ENCODE assay signal across 9 mouse cellular contexts in genomic region chr2:136387181-136388131, GRCm38 (mm10). TPM values are rescaled to one million over a fixed set of nuclear protein-coding genes. Genes with fewer than 3 reads are reported as not detected.
DNase-seq lines count a peak whose midpoint lies in the region; ATAC-seq lines count a peak whose summit lies in the region.
"Had no signal": no experiment of that assay in that cellular context is flagged by ENCODE, and none has a peak within 500 bp of the region (broad histone marks: within the 10 kb centered on the region; RNA-seq: fewer than 3 reads in every experiment).

TSS of gene Pak7 (minus strand) at chr2:136387967.

- peak; percentile 98 for ATAC-seq in forebrain, embryonic 16.5 days
- peak; percentile 99 for ATAC-seq in intestine, embryonic 16.5 days
- peak; percentile 90 for ATAC-seq in limb, embryonic 15.5 days (ENCODE audit: insufficient number of reproducible peaks, low FRiP score, low TSS enrichment, low read depth)

- H3K4me1 ChIP-seq in forebrain, embryonic 16.5 days (replicated peaks; ENCODE audit: control insufficient read depth, insufficient read depth, low read length), result 0 out of 2 replicates have a peak, but pooled peaks cover 2% of the 10 kb centered on the region
- 0 out of 2 replicates have a peak, but pooled peaks cover 6% of the 10 kb centered on the region for H3K4me1 ChIP-seq in intestine, embryonic 16.5 days (ENCODE audit: control insufficient read depth, insufficient read depth, low read length)
- peaks cover 9% of the 10 kb centered on the region for H3K4me1 ChIP-seq in limb, embryonic 15.5 days

- peak within 1 kb of the TSS; percentile 91 for H3K27ac ChIP-seq in forebrain, embryonic 16.5 days (ENCODE audit: low read length)
- H3K27ac ChIP-seq in intestine, embryonic 16.5 days (ENCODE audit: low read length), result no peak within 1 kb of the TSS
- no peak within 1 kb of the TSS for H3K27ac ChIP-seq in limb, embryonic 15.5 days

- DNase-seq in gastrocnemius, postnatal 14 days, result peak; percentile 6
- no peak for DNase-seq in gastrocnemius, postnatal 25 days
- peak; percentile 78 to 86 for DNase-seq in cerebellum, adult 18-20 months
- peak; percentile 29 for DNase-seq in ovary, postnatal 36 days (ENCODE audit: low spot score)
- DNase-seq in spleen, postnatal 14 days (ENCODE audit: low spot score in 2 of 2), result no peak

- H3K36me3 ChIP-seq in forebrain, embryonic 16.5 days (ENCODE audit: control insufficient read depth, insufficient read depth), result no peaks in the 10 kb centered on the region
- no peaks in the 10 kb centered on the region for H3K36me3 ChIP-seq in intestine, embryonic 16.5 days (ENCODE audit: control insufficient read depth, insufficient read depth, low read length)
- no peaks in the 10 kb centered on the region for H3K36me3 ChIP-seq in limb, embryonic 15.5 days

- no peaks in the 10 kb centered on the region for H3K27me3 ChIP-seq in forebrain, embryonic 16.5 days (replicated peaks; ENCODE audit: control insufficient read depth, insufficient read depth, low read length)
- peaks cover 11% of the 10 kb centered on the region; the same call in 1 of the 2 replicates for H3K27me3 ChIP-seq in intestine, embryonic 16.5 days (replicated peaks; ENCODE audit: control insufficient read depth, insufficient read depth, low read length)
- peaks cover 6% of the 10 kb centered on the region; the same call in 1 of the 2 replicates for H3K27me3 ChIP-seq in limb, embryonic 15.5 days

- WGBS in forebrain, embryonic 16.5 days, result under 1% methylated on average over 39 of the region's 39 CpGs
- WGBS in intestine, embryonic 16.5 days, result 1% methylated on average over 39 of the region's 39 CpGs
- WGBS in limb, embryonic 15.5 days, result 1% methylated on average over 39 of the region's 39 CpGs

- no peaks in the 10 kb centered on the region for H3K9me3 ChIP-seq in forebrain, embryonic 16.5 days (ENCODE audit: control insufficient read depth, low read length)
- H3K9me3 ChIP-seq in intestine, embryonic 16.5 days (ENCODE audit: control insufficient read depth, low read length), result no peaks in the 10 kb centered on the region
- no peaks in the 10 kb centered on the region for H3K9me3 ChIP-seq in limb, embryonic 15.5 days

- H3K4me3 ChIP-seq in forebrain, embryonic 16.5 days (replicated peaks; ENCODE audit: low read length), result peak within 1 kb of the TSS; percentile 71
- peak within 1 kb of the TSS; percentile 51 for H3K4me3 ChIP-seq in intestine, embryonic 16.5 days (ENCODE audit: low read length)
- H3K4me3 ChIP-seq in limb, embryonic 15.5 days, result peak within 1 kb of the TSS; percentile 47

- intact Hi-C loops in gastrocnemius, postnatal 14 days (cut with DNase I; ENCODE audit: low total_unique reads), result no loop called here

- peak within 1 kb of the TSS; percentile 88 for H3K9ac ChIP-seq in forebrain, embryonic 16.5 days (replicated peaks; ENCODE audit: low read depth, low read length)
- H3K9ac ChIP-seq in intestine, embryonic 16.5 days (ENCODE audit: low read depth, low read length), result peak within 1 kb of the TSS; percentile 45; the same call in 1 of the 2 replicates
- H3K9ac ChIP-seq in limb, embryonic 15.5 days, result peak within 1 kb of the TSS; percentile 21; the same call in 1 of the 2 replicates

- peak within 1 kb of the TSS; percentile 64 for H3K4me2 ChIP-seq in forebrain, embryonic 16.5 days (ENCODE audit: low read length)
- peak within 1 kb of the TSS; percentile 81 for H3K4me2 ChIP-seq in intestine, embryonic 16.5 days (ENCODE audit: low read depth, low read length)
- H3K4me2 ChIP-seq in limb, embryonic 15.5 days, result peak within 1 kb of the TSS; percentile 78

RNA-seq across cellular contexts. Expression of gene Pak7, which starts in this region (rescaled TPM):
- total RNA-seq in gastrocnemius, postnatal 14 days (2021), result not detected
- not detected for total RNA-seq in gastrocnemius, postnatal 25 days (2021)
- polyA plus RNA-seq in forebrain, embryonic 16.5 days (2015; fragmentation: Nextera tagmentation; extraction: Ambion mirVana), result 33.0 and 34.7 TPM in 2 replicates
- polyA plus RNA-seq in intestine, embryonic 16.5 days (2015; fragmentation: Nextera tagmentation; extraction: Ambion mirVana), result 0.44 and 0.51 TPM in 2 replicates
- polyA plus RNA-seq in limb, embryonic 15.5 days (2015; fragmentation: Nextera tagmentation; extraction: Ambion mirVana), result 0.56 and 0.58 TPM in 2 replicates
- polyA plus RNA-seq: C2C12 had no signal

Comparison
In these comparisons a context has a peak if more than half of its experiments do, and no peak if none do; other contexts are left out.
1. RNA of gene Pak7 (polyA plus RNA-seq): 33.0 to 34.7 TPM in forebrain, embryonic 16.5 days; 0.56 to 0.58 TPM in limb, embryonic 15.5 days and 0.44 to 0.51 TPM in intestine, embryonic 16.5 days; every median in the first group is over 10 times any median in the second.
2. Peak in DNase-seq in gastrocnemius, postnatal 14 days; RNA of the gene not detected or under 1 TPM.
3. Peak in ATAC-seq, H3K4me3 ChIP-seq, H3K9ac ChIP-seq and H3K4me2 ChIP-seq in intestine, embryonic 16.5 days; RNA of the gene not detected or under 1 TPM.
4. Peak in ATAC-seq, H3K4me3 ChIP-seq, H3K9ac ChIP-seq and H3K4me2 ChIP-seq in limb, embryonic 15.5 days; RNA of the gene not detected or under 1 TPM.
5. DNase-seq: peak in cerebellum, adult 18-20 months (2 of 2) and ovary, postnatal 36 days (single experiment); none in gastrocnemius, postnatal 25 days (single experiment) and spleen, postnatal 14 days (0 of 2).
6. H3K9ac ChIP-seq: peak in every context shown above with its lines; median percentile 88 in forebrain, embryonic 16.5 days; 45 in intestine, embryonic 16.5 days; 21 in limb, embryonic 15.5 days.
7. Peak in every context shown above with its lines, with median percentiles within 50 percentile points of each other: ATAC-seq, H3K4me2 ChIP-seq and H3K4me3 ChIP-seq.